Mouse (Mus musculus) liver, embryonic 13.5 days (tissue): ENCODE data around the gene S1pr5. TPM values are rescaled to one million over a fixed set of nuclear protein-coding genes. Genes with fewer than 3 reads are reported as not detected.

ENCODE experiments used
- ATAC-seq: fragments of 200-750 bp; cut with Nextera tagmentation; 2 replicates; pipeline ENCODE4 v1.8.0; 2017; ENCODE audit warnings: low read depth, mild to moderate bottlenecking, moderate number of reproducible peaks, moderate library complexity
- DNase-seq: peaks from one replicate; pipeline ENCODE4 v3.0.0; 2022
- H3K27ac ChIP-seq: fragments of 300-500 bp; sonication (generic); 2 replicates; pipeline ENCODE4 v1.5.1; 2015; ENCODE audit warnings: moderate library complexity, mild to moderate bottlenecking, inconsistent platforms
- H3K27me3 ChIP-seq: fragments of 300-500 bp; sonication (generic); 2 replicates; pipeline ENCODE4 v1.6.1; 2015; ENCODE audit warnings: mild to moderate bottlenecking, inconsistent platforms
- H3K36me3 ChIP-seq: fragments of 300-500 bp; sonication (generic); 2 replicates; pipeline ENCODE4 v1.6.1; 2015; ENCODE audit warnings: mild to moderate bottlenecking, inconsistent platforms
- H3K4me1 ChIP-seq: fragments of 300-500 bp; sonication (generic); replicated peaks from 2 replicates; pipeline ENCODE4 v1.6.1; 2015; ENCODE audit warnings: inconsistent platforms
- H3K4me2 ChIP-seq: fragments of 300-500 bp; sonication (generic); 2 replicates; pipeline ENCODE4 v1.6.1; 2015; ENCODE audit warnings: inconsistent platforms, mild to moderate bottlenecking, moderate library complexity
- H3K4me3 ChIP-seq: fragments of 300-500 bp; sonication (generic); replicated peaks from 2 replicates; pipeline ENCODE4 v1.5.1; 2015; ENCODE audit warnings: mild to moderate bottlenecking, inconsistent platforms
- H3K9ac ChIP-seq: fragments of 300-500 bp; sonication (generic); 2 replicates; pipeline ENCODE4 v1.6.1; 2015; ENCODE audit warnings: mild to moderate bottlenecking, inconsistent platforms
- H3K9me3 ChIP-seq: fragments of 300-500 bp; sonication (generic); replicated peaks from 2 replicates; pipeline ENCODE4 v1.6.1; 2016; ENCODE audit warnings: inconsistent platforms
- WGBS: fragments of 180-500 bp; shearing (Covaris S2); methylation state at CpG from one replicate; pipeline ENCODE4 v1.1.7; 2015; ENCODE audit not compliant: insufficient replicate concordance; 5-methylcytosine and 5-hydroxymethylcytosine counted together
- polyA plus RNA-seq: library from polyadenylated mRNA; unstranded; fragments of >200 nt; fragmentation: Nextera tagmentation; extraction: Ambion mirVana; gene quantifications from 2 replicates; pipeline ENCODE4 v1.2.1, GENCODE M21; 2015

The S1pr5 gene
- polyA plus RNA-seq, 1 experiment from 2014 or later = 0.03 TPM

DNA sequence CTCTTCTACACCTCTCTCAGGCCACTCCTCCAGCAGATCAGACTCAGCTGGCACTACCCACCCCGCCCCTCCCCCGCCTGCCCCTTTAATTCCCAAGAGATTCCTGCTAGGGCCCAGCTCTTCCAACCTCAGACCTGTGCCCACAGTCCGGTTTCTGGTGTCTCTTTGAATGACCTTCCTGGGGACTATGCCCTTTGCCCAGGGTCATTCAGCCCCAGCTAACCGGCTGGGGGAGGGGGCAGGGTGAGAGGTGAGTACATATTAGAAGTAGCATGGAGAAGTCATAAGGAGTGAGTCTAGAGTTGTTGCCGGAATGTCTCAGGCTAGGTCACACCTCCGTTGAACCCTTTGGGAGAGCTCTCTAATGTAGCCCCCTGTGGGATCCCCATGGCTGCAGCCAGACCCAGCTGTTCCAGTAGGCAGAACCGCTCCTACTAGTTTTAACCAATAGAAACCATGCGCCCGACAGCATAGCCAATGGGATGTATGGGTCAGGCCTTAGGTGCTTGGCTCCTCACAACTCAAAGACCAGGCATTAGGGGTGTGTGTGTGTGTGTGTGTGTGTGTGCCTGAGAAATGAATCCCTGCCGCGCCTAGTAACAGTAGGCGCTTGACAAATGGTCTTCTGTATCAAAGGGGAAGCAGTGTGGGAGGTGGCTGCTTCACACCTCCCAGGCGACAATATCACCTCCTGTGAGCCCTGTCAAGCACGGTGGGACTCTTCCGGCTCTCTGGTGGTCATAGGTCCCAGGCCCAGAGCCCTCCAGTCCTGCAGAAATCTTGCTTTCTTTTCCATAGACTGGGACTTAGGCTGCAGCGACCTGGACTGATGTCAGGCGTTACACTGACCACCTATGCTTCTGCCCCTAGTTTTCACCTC lies 1.6 kb upstream of the S1pr5 start:
- Histone ChIP-seq H3K27me3 (peaks cover 79% of the 10 kb centered on the region), H3K9ac (no peak overlapping the region), H3K4me2 (no peak overlapping the region), H3K9me3 (no peaks in the 10 kb centered on the region), H3K27ac (no peak overlapping the region), H3K4me1 (peaks cover 27% of the 10 kb centered on the region), H3K36me3 (no peaks in the 10 kb centered on the region), H3K4me3 (no peak overlapping the region)
- DNase-seq (no peak), ATAC-seq (peak; percentile 24; the same call in 1 of the 2 replicates)
- WGBS = 27% methylated on average over 17 of the region's 17 CpGs

DNA sequence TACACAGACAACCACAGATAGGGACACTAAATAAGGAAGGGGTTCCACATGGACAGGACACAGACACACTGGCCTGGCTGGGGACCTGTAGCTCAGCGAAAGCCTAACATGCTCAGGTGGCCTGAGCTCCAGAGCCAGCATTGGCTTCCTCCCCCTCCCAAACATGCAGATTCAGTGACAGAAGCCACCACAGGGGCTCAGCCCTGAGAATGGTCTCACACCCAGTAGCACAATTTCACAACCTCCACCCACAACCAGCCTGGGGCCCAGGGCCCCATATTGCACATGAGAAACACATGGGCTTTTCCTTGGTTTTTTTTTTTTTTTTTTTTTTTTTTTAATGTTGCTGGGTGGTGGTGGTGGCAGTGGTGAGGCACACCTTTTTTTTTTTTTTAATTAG lies 1.9 kb downstream of the S1pr5 start:
- H3K4me2 ChIP-seq = no peak overlapping the region
- WGBS = 63% methylated on average over 1 of the region's 1 CpGs
- no peak overlapping the region for H3K4me3 ChIP-seq
- no peak overlapping the region for H3K9ac ChIP-seq
- H3K9me3 ChIP-seq = no peaks in the 10 kb centered on the region
- no peaks in the 10 kb centered on the region for H3K36me3 ChIP-seq
- ATAC-seq (no peak), DNase-seq (no peak)
- H3K27me3 ChIP-seq = peaks cover 98% of the 10 kb centered on the region
- peaks cover 36% of the 10 kb centered on the region for H3K4me1 ChIP-seq
- no peak overlapping the region for H3K27ac ChIP-seq

DNA sequence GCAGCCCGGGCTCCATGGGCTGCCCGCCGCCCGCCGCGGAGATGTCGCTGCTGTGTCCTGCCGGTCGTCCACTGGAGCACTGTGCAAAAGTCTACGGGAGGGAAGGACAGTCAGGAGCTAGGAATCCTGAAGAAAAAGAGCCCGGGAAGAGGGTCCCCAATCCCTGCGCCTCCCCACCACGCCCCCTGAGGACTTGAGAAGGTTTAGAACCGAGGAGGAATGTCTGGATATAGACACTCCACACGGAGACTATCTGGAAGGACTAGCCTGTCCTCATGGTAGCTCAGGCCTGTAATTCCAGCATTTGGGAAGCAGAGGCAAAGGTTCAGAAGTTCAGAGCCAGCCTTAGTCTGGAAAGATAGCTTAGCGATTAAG lies 3.1 kb downstream of the S1pr5 start:
- 3% methylated on average over 16 of the region's 16 CpGs for WGBS
- peak overlapping the region; percentile 63 for H3K4me2 ChIP-seq

DNA sequence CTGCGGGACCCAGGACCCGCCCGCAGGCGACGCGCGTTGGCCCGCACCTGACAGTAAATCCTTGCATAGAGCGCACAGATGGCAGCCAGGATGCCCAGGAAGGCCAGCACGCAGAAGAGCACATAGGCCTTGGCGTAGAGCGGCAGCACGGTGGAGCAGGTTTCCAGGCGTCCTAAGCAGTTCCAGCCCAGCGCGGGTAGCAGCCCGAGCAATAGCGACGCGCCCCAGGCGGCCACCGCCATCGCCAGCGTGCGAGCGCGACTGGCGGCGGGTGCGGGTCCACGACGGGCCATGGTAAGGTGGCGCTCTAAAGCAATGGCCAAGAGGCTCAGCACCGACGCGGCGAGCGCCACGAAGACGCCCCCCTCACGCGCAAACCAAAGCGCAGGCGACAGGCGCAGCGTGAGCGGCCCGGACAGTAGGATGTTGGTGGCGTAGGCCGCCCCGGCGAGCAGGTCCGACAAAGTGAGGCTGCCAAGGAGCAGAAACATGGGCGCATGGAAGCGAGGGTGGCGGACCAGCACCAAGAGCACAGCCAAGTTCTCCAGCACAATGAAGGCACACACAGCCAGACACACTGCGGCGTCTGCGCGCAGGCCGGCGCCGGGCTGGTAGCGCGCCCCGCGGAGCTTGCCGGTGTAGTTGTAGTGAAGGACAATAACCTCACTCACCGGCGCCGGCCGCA lies 3.7 kb downstream of the S1pr5 start:
- ATAC-seq = no peak
- DNase-seq = no peak
- 0 out of 2 replicates have a peak overlapping the region, but pooled peaks have one; percentile 33 for H3K9ac ChIP-seq
- H3K27me3 ChIP-seq = peaks cover 81% of the 10 kb centered on the region
- H3K27ac ChIP-seq = no peak overlapping the region
- no peaks in the 10 kb centered on the region for H3K9me3 ChIP-seq
- no peaks in the 10 kb centered on the region for H3K36me3 ChIP-seq
- peak overlapping the region; percentile 48 for H3K4me3 ChIP-seq
- H3K4me2 ChIP-seq = peak overlapping the region; percentile 63
- WGBS = 1% methylated on average over 72 of the region's 72 CpGs
- peaks cover 43% of the 10 kb centered on the region for H3K4me1 ChIP-seq

More for the DNA sequence above, 3.1 kb downstream of the S1pr5 start:
- peaks cover 43% of the 10 kb centered on the region for H3K4me1 ChIP-seq
- no peaks in the 10 kb centered on the region for H3K9me3 ChIP-seq
- DNase-seq = no peak
- H3K27ac ChIP-seq = no peak overlapping the region
- no peaks in the 10 kb centered on the region for H3K36me3 ChIP-seq
- ATAC-seq = no peak
- H3K4me3 ChIP-seq = peak overlapping the region; percentile 48
- H3K9ac ChIP-seq = 0 out of 2 replicates have a peak overlapping the region, but pooled peaks have one; percentile 33
- peaks cover 86% of the 10 kb centered on the region for H3K27me3 ChIP-seq

DNA sequence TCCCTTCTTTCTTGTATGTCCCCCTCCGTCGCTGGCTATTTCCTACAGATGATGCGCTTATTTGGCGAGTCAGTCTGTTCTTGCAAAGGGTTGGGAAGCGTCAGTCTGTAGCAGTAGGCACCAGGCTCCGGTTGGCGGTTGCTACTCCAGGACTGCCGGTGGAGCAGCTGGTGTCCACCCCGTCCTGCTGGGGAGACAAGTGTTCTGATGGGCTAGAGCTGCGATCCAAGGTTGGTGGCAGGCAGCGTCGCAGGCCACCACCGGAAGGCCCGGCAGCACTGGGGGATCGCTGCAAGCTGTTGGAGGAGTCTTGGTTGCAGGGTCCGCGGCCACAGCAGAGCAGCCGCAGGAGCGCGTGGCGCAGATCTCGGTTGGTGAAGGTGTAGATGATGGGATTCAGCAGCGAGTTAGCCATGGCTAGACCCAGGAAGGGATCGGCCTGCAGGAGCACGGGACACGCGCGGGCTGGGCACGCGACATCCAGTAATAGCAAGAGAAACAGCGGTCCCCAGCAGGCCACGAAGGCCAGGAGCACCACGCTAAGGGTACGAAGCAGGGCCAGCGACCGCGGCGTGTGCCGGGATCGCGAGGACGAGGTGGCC lies 4.3 kb downstream of the S1pr5 start:
- H3K27ac ChIP-seq = no peak overlapping the region
- peak overlapping the region; percentile 48 for H3K4me3 ChIP-seq
- H3K4me2 ChIP-seq = peak overlapping the region; percentile 63
- no peaks in the 10 kb centered on the region for H3K36me3 ChIP-seq
- H3K27me3 ChIP-seq = peaks cover 74% of the 10 kb centered on the region
- H3K4me1 ChIP-seq = peaks cover 43% of the 10 kb centered on the region
- WGBS = 6% methylated on average over 42 of the region's 42 CpGs
- no peaks in the 10 kb centered on the region for H3K9me3 ChIP-seq
- no peak for ATAC-seq
- H3K9ac ChIP-seq = no peak overlapping the region
- DNase-seq = no peak

DNA sequence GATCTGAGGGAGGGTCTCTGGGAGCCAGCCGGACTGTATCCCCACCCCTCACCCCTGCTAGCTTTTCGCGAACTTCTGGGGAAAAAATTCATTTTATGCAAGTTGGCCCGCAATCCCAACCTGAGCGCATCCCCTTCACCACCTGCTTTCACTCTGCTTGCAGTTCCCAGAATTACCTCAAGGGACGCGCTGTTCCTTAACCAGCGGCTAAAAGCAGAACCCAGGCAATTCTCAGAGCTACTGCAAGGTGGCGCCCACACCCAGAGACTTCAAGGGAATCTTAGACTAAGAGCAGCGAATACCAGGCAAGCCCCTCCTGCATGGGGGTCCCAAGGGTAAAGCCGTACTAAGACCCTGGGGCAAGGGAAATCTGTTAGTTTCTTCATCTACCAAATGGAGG lies 6.9 kb downstream of the S1pr5 start:
- H3K36me3 ChIP-seq = peaks cover 9% of the 10 kb centered on the region
- DNase-seq (peak; percentile 82), ATAC-seq (no peak)
- H3K9me3 ChIP-seq = no peaks in the 10 kb centered on the region
- no peak overlapping the region for H3K27ac ChIP-seq
- H3K4me1 ChIP-seq = peaks cover 50% of the 10 kb centered on the region
- 5% methylated on average over 11 of the region's 11 CpGs for WGBS
- H3K4me2 ChIP-seq = no peak overlapping the region
- no peak overlapping the region for H3K4me3 ChIP-seq
- H3K9ac ChIP-seq = no peak overlapping the region
- peaks cover 49% of the 10 kb centered on the region for H3K27me3 ChIP-seq

DNA sequence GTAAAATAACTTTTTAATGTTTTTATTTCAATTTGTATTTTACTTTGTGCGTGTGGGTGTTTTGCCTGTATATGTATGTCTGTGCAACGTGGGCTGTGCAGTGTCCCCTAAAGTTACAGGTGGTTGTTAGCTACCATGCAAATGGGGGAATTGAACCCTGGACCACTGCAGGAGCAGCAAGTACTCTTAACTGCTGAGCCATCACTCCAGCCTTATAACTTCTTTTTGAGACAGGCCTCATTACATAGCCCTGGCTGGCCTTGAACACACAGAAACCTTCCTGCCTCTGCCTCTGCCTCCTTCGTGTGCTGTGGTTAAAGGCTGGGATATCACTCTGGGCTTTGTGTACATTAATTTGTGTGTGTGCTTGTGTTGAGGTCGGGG lies 8.8 kb downstream of the S1pr5 start:
- DNase-seq = no peak
- Histone ChIP-seq H3K4me1 (peaks cover 58% of the 10 kb centered on the region), H3K9ac (peak overlapping the region; percentile 100), H3K36me3 (peaks cover 28% of the 10 kb centered on the region), H3K4me2 (peak overlapping the region; percentile 94), H3K27ac (peak overlapping the region; percentile 97), H3K9me3 (no peaks in the 10 kb centered on the region), H3K27me3 (peaks cover 30% of the 10 kb centered on the region), H3K4me3 (peak overlapping the region; percentile 98)
- no peak for ATAC-seq
- 19% methylated on average over 4 of the region's 4 CpGs for WGBS

DNA sequence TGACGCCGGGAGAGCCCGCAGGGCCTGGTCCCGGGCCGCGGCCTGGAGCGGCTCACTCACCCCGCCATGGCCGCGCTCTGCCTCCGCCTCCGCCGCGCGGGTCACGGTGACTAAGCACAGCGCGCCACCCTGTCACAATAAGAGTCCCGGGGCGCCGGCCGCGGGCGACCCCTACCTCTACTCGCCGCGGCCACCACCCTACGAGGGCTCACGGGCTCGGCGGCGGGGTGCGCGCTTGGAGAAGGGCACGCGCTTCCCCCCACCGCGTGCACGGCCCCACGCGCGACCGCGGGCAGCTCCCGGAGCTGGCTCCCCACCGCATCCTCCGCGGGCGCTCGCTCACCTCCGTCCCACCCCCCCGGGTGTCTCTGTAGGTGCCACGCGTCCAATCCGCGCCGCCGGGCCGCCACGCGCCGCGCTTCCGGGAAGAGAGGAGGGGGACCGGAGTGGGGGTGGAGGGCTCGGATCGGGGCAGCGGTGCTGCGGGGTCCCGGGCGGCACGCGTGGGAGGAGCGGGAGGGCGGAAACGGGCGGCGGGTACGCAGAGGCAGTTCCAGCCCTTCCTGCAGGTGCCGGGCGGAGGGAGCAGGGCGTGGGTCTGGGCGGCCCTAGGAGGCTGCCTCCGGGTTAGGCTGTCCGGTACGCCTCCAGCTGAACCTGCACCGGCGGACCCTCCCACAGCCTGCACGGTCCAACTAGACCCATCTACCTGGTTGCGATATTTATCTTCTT lies 9.3 kb downstream of the S1pr5 start, which contains the start of gene Keap1:
Gene Keap1 (minus strand): TSS at position 629 of the 732 bp plus-strand sequence.
- H3K9me3 ChIP-seq = no peaks in the 10 kb centered on the region
- H3K36me3 ChIP-seq = peaks cover 33% of the 10 kb centered on the region
- peak within 1 kb of the TSS; percentile 97 for H3K27ac ChIP-seq
- H3K4me1 ChIP-seq = peaks cover 52% of the 10 kb centered on the region
- H3K4me2 ChIP-seq = peak within 1 kb of the TSS; percentile 94
- peak within 1 kb of the TSS; percentile 98 for H3K4me3 ChIP-seq
- peak; percentile 79 for DNase-seq
- H3K9ac ChIP-seq = peak within 1 kb of the TSS; percentile 100
- WGBS = under 1% methylated on average over 80 of the region's 90 CpGs
- ATAC-seq = peak; percentile 87
- peaks cover 24% of the 10 kb centered on the region for H3K27me3 ChIP-seq

DNA sequence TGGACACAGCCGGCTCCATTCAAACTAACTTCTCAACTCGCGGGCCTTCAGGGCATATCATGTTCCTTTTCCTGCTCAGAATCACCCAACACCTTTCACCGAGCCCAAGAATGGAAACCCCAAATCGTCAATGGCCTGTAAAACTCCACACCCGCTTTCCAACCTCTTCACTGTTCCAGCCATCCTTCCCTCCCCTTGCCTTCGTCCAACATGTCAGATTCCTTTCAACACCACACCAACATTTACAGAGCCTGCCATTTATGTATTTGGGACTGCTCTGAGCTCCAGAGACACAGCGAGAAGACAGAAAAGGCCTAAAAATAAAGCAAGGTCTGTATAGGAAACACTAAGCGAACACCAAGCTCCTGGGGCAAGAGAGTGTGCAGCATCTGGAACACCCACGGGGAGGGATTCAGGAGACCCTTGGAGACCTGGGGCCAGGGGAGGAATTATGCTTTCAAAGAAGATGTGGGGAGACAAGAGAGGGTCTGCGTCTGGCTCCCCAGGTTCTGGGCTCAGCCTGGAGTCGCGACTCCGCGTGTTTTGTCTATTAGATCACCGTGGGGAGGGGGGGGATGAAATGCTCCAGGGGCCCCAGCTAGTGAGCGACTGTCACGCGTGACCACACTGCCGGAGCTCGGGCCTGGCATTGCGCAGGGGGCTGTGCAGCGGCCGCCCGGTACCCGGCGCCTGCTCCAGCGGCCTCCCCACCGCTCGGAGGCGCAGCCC lies 10.1 kb downstream of the S1pr5 start:
- H3K4me1 ChIP-seq = peaks cover 50% of the 10 kb centered on the region

DNA sequence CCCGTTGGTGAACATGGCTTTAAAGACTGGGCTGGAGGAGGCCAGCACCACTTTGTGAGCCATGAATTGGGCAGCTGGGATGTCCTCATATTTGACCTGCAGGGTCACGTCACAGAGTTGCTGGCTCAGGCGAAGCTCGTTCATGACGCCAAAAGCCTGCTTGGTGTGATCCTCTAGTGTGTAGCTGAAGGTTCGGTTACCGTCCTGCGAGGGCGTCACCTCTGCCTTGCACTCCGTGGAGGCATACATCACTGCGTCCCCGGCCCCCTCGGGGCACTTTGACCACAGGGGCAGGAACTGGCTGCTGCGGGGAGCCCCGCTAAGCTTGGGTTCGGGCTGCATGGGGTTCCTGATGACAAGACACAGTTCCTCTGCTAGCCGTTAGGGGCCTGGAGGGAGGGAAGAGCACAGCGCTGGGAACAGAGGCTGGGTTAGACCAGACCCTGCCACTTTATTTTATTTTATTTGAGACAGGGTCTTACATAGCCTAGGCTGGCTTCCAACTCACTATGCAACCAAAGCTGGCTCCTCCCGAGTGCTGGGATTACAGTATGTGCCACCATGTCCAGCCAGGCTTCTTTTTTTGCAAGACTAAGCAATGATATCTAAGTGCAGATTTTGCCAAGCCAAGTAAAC lies 10.8 kb downstream of the S1pr5 start:
- DNase-seq (peak; percentile 35), ATAC-seq (peak; percentile 10; the same call in 1 of the 2 replicates)
- Histone ChIP-seq H3K9me3 (no peaks in the 10 kb centered on the region), H3K4me1 (peaks cover 54% of the 10 kb centered on the region), H3K27ac (peak overlapping the region; percentile 97), H3K9ac (peak overlapping the region; percentile 100), H3K4me3 (peak overlapping the region; percentile 98), H3K36me3 (peaks cover 48% of the 10 kb centered on the region), H3K27me3 (peaks cover 10% of the 10 kb centered on the region), H3K4me2 (peak overlapping the region; percentile 94)
- 17% methylated on average over 19 of the region's 19 CpGs for WGBS

More for the DNA sequence above, 10.1 kb downstream of the S1pr5 start:
- peak overlapping the region; percentile 100 for H3K9ac ChIP-seq
- H3K27ac ChIP-seq = peak overlapping the region; percentile 97
- peaks cover 41% of the 10 kb centered on the region for H3K36me3 ChIP-seq
- H3K9me3 ChIP-seq = no peaks in the 10 kb centered on the region
- peaks cover 17% of the 10 kb centered on the region for H3K27me3 ChIP-seq
- H3K4me3 ChIP-seq = peak overlapping the region; percentile 98
- no peak for DNase-seq
- peak overlapping the region; percentile 94 for H3K4me2 ChIP-seq
- ATAC-seq = no peak
- WGBS = under 1% methylated on average over 31 of the region's 31 CpGs
